Mouse (Mus musculus) small intestine, adult 10 weeks (tissue): ENCODE data around the gene Itgb3. TPM values are rescaled to one million over a fixed set of nuclear protein-coding genes. Genes with fewer than 3 reads are reported as not detected.

Experiments
- polyA plus RNA-seq: library from polyadenylated mRNA; stranded (reverse); fragments of 350-450 nt; fragmentation: Illumina TruSeq; extraction: RNeasy Lipid Tissue Mini Kit (QIAGEN cat#74804); gene quantifications from one replicate; pipeline ENCODE4 v1.2.3, GENCODE M21; 2014; ENCODE audit warnings: low replicate concordance

Gene Itgb3
- polyA plus RNA-seq: 3.6 TPM

GRCm38 (mm10) chr11:104607491-104608245 is at the start of gene Itgb3:
Itgb3 (plus strand) TSS chr11:104608000.

DNA sequence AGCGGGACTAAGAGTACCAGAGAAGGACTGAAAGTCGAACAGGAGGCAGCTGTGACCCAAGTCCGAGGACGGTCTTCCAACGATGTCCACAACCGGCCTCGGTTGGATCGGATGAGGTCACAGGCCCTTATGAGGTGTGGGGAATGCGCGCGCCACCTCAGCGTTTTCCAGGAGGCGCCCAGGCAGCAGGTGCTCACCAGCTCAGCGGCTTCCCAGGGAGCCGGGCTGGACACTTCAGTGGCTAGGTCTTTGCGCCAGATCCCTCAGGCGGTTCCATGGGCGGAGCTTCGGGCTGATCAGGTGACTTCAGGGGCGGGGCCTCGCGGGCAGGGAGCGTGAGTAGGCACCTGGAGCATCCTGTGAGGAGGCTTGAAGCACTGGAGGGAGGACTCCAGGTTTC is 77.7 kb downstream of the Itgb3 start, which contains the start of gene Gm11639:
Gene Gm11639, plus strand, starts transcription at position 160 of the 400 bp plus-strand sequence.

Other genes starting within 250 kb of the Itgb3 start
- gene Kansl1, start 139.1 kb upstream of the Itgb3 start, polyA plus RNA-seq: 15.9 TPM
- gene Cdc27, start 57.4 kb upstream of the Itgb3 start, polyA plus RNA-seq: 51.6 TPM
- gene Myl4, start 57.3 kb upstream of the Itgb3 start, polyA plus RNA-seq: not detected
- gene Gm11639, start 77.7 kb downstream of the Itgb3 start, polyA plus RNA-seq: not detected